Mouse (Mus musculus) E14TG2a.4 (cell line): ENCODE measurements at regions not wholly inside any gene's neighbourhood (a gene's known extent, or its start where the extent isn't known, plus 50 kb on each side); places are given as distances from the start of the nearest gene placed in this dataset.
A peak's percentile ranks its signal among the peaks of the same experiment; 100 is the strongest.

Experiments used
- H3K27me3 ChIP-seq: 2 replicates; pipeline ENCODE4 v1.6.1; 2014; ENCODE audit warnings: low read length, control low read depth; ENCODE audit not compliant: insufficient read depth
- H3K36me3 ChIP-seq: 2 replicates; pipeline ENCODE4 v1.6.1; 2014; ENCODE audit warnings: low read length, control low read depth; ENCODE audit not compliant: insufficient read depth
- H3K4me1 ChIP-seq: replicated peaks from 2 replicates; pipeline ENCODE4 v1.6.1; 2014; ENCODE audit warnings: low read depth, low read length, control low read depth
- H3K4me3 ChIP-seq: replicated peaks from 2 replicates; pipeline ENCODE4 v1.5.1; 2014; ENCODE audit warnings: mild to moderate bottlenecking, low read length
- H3K9me3 ChIP-seq: 2 replicates; pipeline ENCODE4 v1.6.1; 2014; ENCODE audit warnings: low read length, control low read depth
- CTCF ChIP-seq: conservative IDR thresholded peaks from 2 replicates; pipeline ENCODE4 v1.5.1; 2014; ENCODE audit warnings: low read length
- POU5F1 ChIP-seq: IDR thresholded peaks from 2 replicates; pipeline ENCODE4 v1.6.1; 2014; ENCODE audit warnings: low read length, borderline replicate concordance

DNA sequence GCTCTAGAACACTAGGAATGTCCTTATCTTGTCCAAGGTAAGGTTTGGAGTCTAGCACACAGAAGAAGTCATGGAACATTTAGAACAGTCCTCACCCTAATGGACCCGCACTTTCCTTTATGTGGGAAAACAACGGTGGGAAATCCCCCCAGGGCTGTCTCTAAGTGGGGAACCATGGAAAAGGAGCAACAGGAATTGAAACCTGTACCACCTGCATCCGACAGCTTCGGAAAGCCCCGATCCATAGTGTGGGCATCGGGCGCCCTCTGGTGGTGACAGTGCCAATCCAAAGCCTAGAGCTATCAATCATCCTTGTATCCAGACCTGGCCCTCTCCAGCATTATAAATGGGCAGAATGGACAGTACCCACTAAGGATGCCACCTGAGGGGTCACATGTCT lies 61.7 kb upstream of the Csf3r start:
- H3K4me1 ChIP-seq = peaks cover 16% of the 10 kb centered on the region
- H3K27me3 ChIP-seq = peaks cover 11% of the 10 kb centered on the region
- no peak overlapping the region for H3K4me3 ChIP-seq
- no peaks in the 10 kb centered on the region for H3K36me3 ChIP-seq
- no peaks in the 10 kb centered on the region for H3K9me3 ChIP-seq
- TF ChIP-seq POU5F1 (no peak), CTCF (peak; percentile 76)
